ENCODE assay signal across 12 mouse cellular contexts in genomic region chr1:162938696-162939351, GRCm38 (mm10). TPM values are rescaled to one million over a fixed set of nuclear protein-coding genes. Genes with fewer than 3 reads are reported as not detected.
DNase-seq lines count a peak whose midpoint lies in the region; ATAC-seq and TF ChIP-seq lines count a peak whose summit lies in the region.
"Had no signal": no experiment of that assay in that cellular context is flagged by ENCODE, and none has a peak within 500 bp of the region (broad histone marks: within the 10 kb centered on the region; RNA-seq: fewer than 3 reads in every experiment).

No protein-coding gene starts in this region.

- H3K79me2 ChIP-seq in heart, adult 2 months (replicated peaks; ENCODE audit: control insufficient read depth, insufficient read depth, low read length): no peaks in the 10 kb centered on the region

- TF ChIP-seq POLR2A in heart, adult 2 months (IDR thresholded peaks at IDR 0.05; ENCODE audit: insufficient read depth, low read depth, low read length): no peak

- intact Hi-C loops in heart, adult 2 months (cut with DNase I): no loop called here
- intact Hi-C loops in left cerebral cortex, postnatal 36 days (cut with DNase I): no loop called here

- H3K27me3 ChIP-seq in heart, adult 2 months (ENCODE audit: control insufficient read depth, insufficient read depth, low read length): no peaks in the 10 kb centered on the region
- no peaks in the 10 kb centered on the region for H3K27me3 ChIP-seq in heart, embryonic 11.5 days (ENCODE audit: control insufficient read depth, insufficient read depth, low read length)
- H3K27me3 ChIP-seq in kidney, embryonic 15.5 days: no peaks in the 10 kb centered on the region
- H3K27me3 ChIP-seq: midbrain, embryonic 13.5 days had no signal

- peak overlapping the region; percentile 1; the same call in 1 of the 2 replicates for H3K27ac ChIP-seq in heart, adult 2 months
- no peak overlapping the region for H3K27ac ChIP-seq in heart, embryonic 11.5 days (ENCODE audit: low read depth, low read length)
- H3K27ac ChIP-seq in kidney, embryonic 15.5 days: peak overlapping the region; percentile 84
- H3K27ac ChIP-seq: midbrain, embryonic 13.5 days had no signal

- H3K36me3 ChIP-seq in heart, adult 2 months (ENCODE audit: control insufficient read depth, insufficient read depth, low read length): no peaks in the 10 kb centered on the region; the same call in 1 of the 2 replicates
- H3K36me3 ChIP-seq in heart, embryonic 11.5 days (ENCODE audit: control insufficient read depth, insufficient read depth, low read length): no peaks in the 10 kb centered on the region
- no peaks in the 10 kb centered on the region for H3K36me3 ChIP-seq in kidney, embryonic 15.5 days
- H3K36me3 ChIP-seq: midbrain, embryonic 13.5 days had no signal

- peak in 1 of 2 experiments; percentile 30 for DNase-seq in heart, adult 2 months
- peak; percentile 68 for DNase-seq in gastrocnemius, postnatal 25 days
- DNase-seq in lung, postnatal 4 days: peak; percentile 29 to 56
- no peak for DNase-seq in ovary, adult 18-20 months (ENCODE audit: low spot score)
- DNase-seq in left cerebral cortex, postnatal 36 days (ENCODE audit: low spot score in 2 of 2): no peak
- no peak for DNase-seq in frontal cortex, postnatal 25 days (ENCODE audit: low spot score in 2 of 2)
- DNase-seq: layer of hippocampus, adult 9-11 months; thymus, adult 2 months had no signal

- H3K9ac ChIP-seq in heart, adult 2 months (ENCODE audit: low read depth, low read length): no peak overlapping the region
- no peak overlapping the region for H3K9ac ChIP-seq in heart, embryonic 11.5 days (ENCODE audit: low read depth, low read length)
- H3K9ac ChIP-seq in kidney, embryonic 15.5 days: no peak overlapping the region
- H3K9ac ChIP-seq: midbrain, embryonic 13.5 days had no signal

- H3K4me2 ChIP-seq in heart, embryonic 11.5 days: no peak overlapping the region
- H3K4me2 ChIP-seq in kidney, embryonic 15.5 days: no peak overlapping the region
- H3K4me2 ChIP-seq: midbrain, embryonic 13.5 days had no signal

- 50% methylated on average over 4 of the region's 4 CpGs for WGBS in heart, adult 2 months
- 91% methylated on average over 4 of the region's 4 CpGs for WGBS in heart, embryonic 11.5 days (ENCODE audit: insufficient replicate concordance)
- WGBS in kidney, embryonic 15.5 days: 44% methylated on average over 4 of the region's 4 CpGs

- TF ChIP-seq EP300 in heart, adult 2 months (IDR thresholded peaks at IDR 0.05; ENCODE audit: insufficient read depth, low read depth, low read length): no peak

- no peaks in the 10 kb centered on the region for H3K9me3 ChIP-seq in heart, embryonic 11.5 days (replicated peaks; ENCODE audit: control insufficient read depth, low read length)
- H3K9me3 ChIP-seq in kidney, embryonic 15.5 days (replicated peaks): no peaks in the 10 kb centered on the region
- H3K9me3 ChIP-seq: midbrain, embryonic 13.5 days had no signal

- H3K4me1 ChIP-seq in heart, adult 2 months (ENCODE audit: control insufficient read depth, insufficient read depth, low read length): peaks cover 2% of the 10 kb centered on the region; the same call in 1 of the 2 replicates
- H3K4me1 ChIP-seq in heart, embryonic 11.5 days (ENCODE audit: control insufficient read depth, insufficient read depth, low read length): no peaks in the 10 kb centered on the region
- 0 out of 2 replicates have a peak, but pooled peaks cover 12% of the 10 kb centered on the region for H3K4me1 ChIP-seq in kidney, embryonic 15.5 days
- H3K4me1 ChIP-seq: midbrain, embryonic 13.5 days had no signal

- no peak for ATAC-seq in heart, embryonic 11.5 days (replicated peaks; ENCODE audit: insufficient number of reproducible peaks, low FRiP score, low TSS enrichment)
- peak; percentile 79 for ATAC-seq in kidney, embryonic 15.5 days (replicated peaks; ENCODE audit: low FRiP score)
- ATAC-seq: midbrain, embryonic 13.5 days had no signal

- H3K4me3 ChIP-seq in heart, adult 2 months: no peak overlapping the region
- H3K4me3 ChIP-seq in heart, embryonic 11.5 days (ENCODE audit: low read depth, low read length): no peak overlapping the region
- H3K4me3 ChIP-seq in kidney, embryonic 15.5 days (replicated peaks): no peak overlapping the region
- H3K4me3 ChIP-seq: midbrain, embryonic 13.5 days had no signal

- no peak for TF ChIP-seq CTCF in heart, adult 2 months (IDR thresholded peaks at IDR 0.05)

RNA-seq across cellular contexts. Expression of gene Fmo6, which starts 1.5 kb away (rescaled TPM):
- total RNA-seq in heart, adult 2 months (2021): not detected
- polyA plus RNA-seq in heart, adult 2 months (2012; rRNA removed): 0.53 TPM in 1 of 2 replicates, not detected in the other
- polyA plus RNA-seq in heart, embryonic 11.5 days (2014; fragmentation: Nextera tagmentation; extraction: Ambion mirVana): not detected in 2 replicates
- not detected for total RNA-seq in gastrocnemius, postnatal 25 days (2021)
- polyA plus RNA-seq in kidney, embryonic 15.5 days (2015; fragmentation: Nextera tagmentation; extraction: Ambion mirVana): 0.09 and 0.13 TPM in 2 replicates
- not detected for total RNA-seq in left cerebral cortex, postnatal 36 days (2021)
- polyA plus RNA-seq: cortical plate, adult 2 months; midbrain, embryonic 13.5 days had no signal

RNA-seq across cellular contexts. Expression of gene Fmo2, which starts 40.3 kb away (rescaled TPM):
- 10 to 100 TPM; 35.5 to 52.9 TPM for total RNA-seq in heart, adult 2 months (2021)
- 17.9 and 24.3 TPM in 2 replicates for polyA plus RNA-seq in heart, adult 2 months (2012; rRNA removed)
- 0.39 and 0.97 TPM in 2 replicates for polyA plus RNA-seq in heart, embryonic 11.5 days (2014; fragmentation: Nextera tagmentation; extraction: Ambion mirVana)
- 10 to 100 TPM in 1 of 2 experiments, 1 to 10 TPM in 1; 9.1 to 14.6 TPM for total RNA-seq in gastrocnemius, postnatal 25 days (2021)
- 4.9 and 8.0 TPM in 2 replicates for polyA plus RNA-seq in kidney, embryonic 15.5 days (2015; fragmentation: Nextera tagmentation; extraction: Ambion mirVana)
- total RNA-seq in left cerebral cortex, postnatal 36 days (2021): 1 to 10 TPM; 3.2 to 4.0 TPM
- polyA plus RNA-seq: midbrain, embryonic 13.5 days had no signal

RNA-seq across cellular contexts. Expression of gene Fmo3, which starts 45.5 kb away (rescaled TPM):
- under 1 TPM in 1 of 2 experiments, not detected in 1; 0.16 TPM for total RNA-seq in heart, adult 2 months (2021)
- polyA plus RNA-seq in heart, adult 2 months (2012; rRNA removed): 0.32 and 2.9 TPM in 2 replicates
- 0.14 TPM in 1 of 2 replicates, not detected in the other for polyA plus RNA-seq in heart, embryonic 11.5 days (2014; fragmentation: Nextera tagmentation; extraction: Ambion mirVana)
- not detected for total RNA-seq in gastrocnemius, postnatal 25 days (2021)
- polyA plus RNA-seq in kidney, embryonic 15.5 days (2015; fragmentation: Nextera tagmentation; extraction: Ambion mirVana): not detected in 2 replicates
- total RNA-seq in left cerebral cortex, postnatal 36 days (2021): not detected
- polyA plus RNA-seq: cortical plate, adult 2 months; midbrain, embryonic 13.5 days had no signal

Comparison
In these comparisons a context has a peak if more than half of its experiments do, and no peak if none do; other contexts are left out.
1. DNase-seq: peak in gastrocnemius, postnatal 25 days (single experiment) and lung, postnatal 4 days (2 of 2); none in ovary, adult 18-20 months (single experiment), left cerebral cortex, postnatal 36 days (0 of 2) and frontal cortex, postnatal 25 days (0 of 2).